Mouse (Mus musculus) neural tube, embryonic 13.5 days (tissue): ENCODE measurements around the gene Dglucy. TPM values are rescaled to one million over a fixed set of nuclear protein-coding genes. Genes with fewer than 3 reads are reported as not detected.

Source experiments
- ATAC-seq: fragments of 200-750 bp; cut with Nextera tagmentation; 2 replicates; pipeline ENCODE4 v1.8.0; 2017; ENCODE audit warnings: low read depth, mild to moderate bottlenecking, moderate TSS enrichment, moderate library complexity
- H3K27ac ChIP-seq: fragments of 300-500 bp; sonication (generic); replicated peaks from 2 replicates; pipeline ENCODE4 v1.5.1; 2015; ENCODE audit warnings: moderate library complexity, mild to moderate bottlenecking, inconsistent platforms
- H3K27me3 ChIP-seq: fragments of 300-500 bp; sonication (generic); 2 replicates; pipeline ENCODE4 v1.6.1; 2015; ENCODE audit warnings: mild to moderate bottlenecking, inconsistent platforms
- H3K36me3 ChIP-seq: fragments of 300-500 bp; sonication (generic); 2 replicates; pipeline ENCODE4 v1.6.1; 2015; ENCODE audit warnings: mild to moderate bottlenecking, inconsistent platforms
- H3K4me1 ChIP-seq: fragments of 300-500 bp; sonication (generic); replicated peaks from 2 replicates; pipeline ENCODE4 v1.6.1; 2015; ENCODE audit warnings: inconsistent platforms
- H3K4me2 ChIP-seq: fragments of 300-500 bp; sonication (generic); 2 replicates; pipeline ENCODE4 v1.6.1; 2015; ENCODE audit warnings: inconsistent platforms, mild to moderate bottlenecking, moderate library complexity
- H3K4me3 ChIP-seq: fragments of 300-500 bp; sonication (generic); 2 replicates; pipeline ENCODE4 v1.5.1; 2015; ENCODE audit warnings: mild to moderate bottlenecking, inconsistent platforms
- H3K9ac ChIP-seq: fragments of 300-500 bp; sonication (generic); 2 replicates; pipeline ENCODE4 v1.6.1; 2015; ENCODE audit warnings: moderate library complexity, mild to moderate bottlenecking, inconsistent platforms
- H3K9me3 ChIP-seq: fragments of 300-500 bp; sonication (generic); 2 replicates; pipeline ENCODE4 v1.6.1; 2016; ENCODE audit warnings: inconsistent platforms
- WGBS: fragments of 180-500 bp; shearing (Covaris S2); methylation state at CpG from one replicate; pipeline ENCODE4 v1.1.7; 2015; 5-methylcytosine and 5-hydroxymethylcytosine counted together
- polyA plus RNA-seq: library from polyadenylated mRNA; unstranded; fragments of >200 nt; fragmentation: Nextera tagmentation; extraction: Ambion mirVana; gene quantifications from 2 replicates; pipeline ENCODE4 v1.2.1, GENCODE M21; 2015

The Dglucy gene
- polyA plus RNA-seq, 1 experiment from 2014 or later: 2.0 TPM

GRCm38 (mm10) chr12:100764329-100765018 is 14.4 kb upstream of the Dglucy start:
- H3K9ac ChIP-seq: no peak overlapping the region
- H3K4me1 ChIP-seq: peaks cover 5% of the 10 kb centered on the region; the same call in 1 of the 2 replicates
- no peak overlapping the region for H3K4me2 ChIP-seq
- WGBS: 74% methylated on average over 13 of the region's 13 CpGs
- no peak overlapping the region for H3K4me3 ChIP-seq
- no peaks in the 10 kb centered on the region for H3K27me3 ChIP-seq
- no peak for ATAC-seq
- no peaks in the 10 kb centered on the region for H3K36me3 ChIP-seq
- H3K9me3 ChIP-seq: no peaks in the 10 kb centered on the region
- H3K27ac ChIP-seq: no peak overlapping the region

DNA sequence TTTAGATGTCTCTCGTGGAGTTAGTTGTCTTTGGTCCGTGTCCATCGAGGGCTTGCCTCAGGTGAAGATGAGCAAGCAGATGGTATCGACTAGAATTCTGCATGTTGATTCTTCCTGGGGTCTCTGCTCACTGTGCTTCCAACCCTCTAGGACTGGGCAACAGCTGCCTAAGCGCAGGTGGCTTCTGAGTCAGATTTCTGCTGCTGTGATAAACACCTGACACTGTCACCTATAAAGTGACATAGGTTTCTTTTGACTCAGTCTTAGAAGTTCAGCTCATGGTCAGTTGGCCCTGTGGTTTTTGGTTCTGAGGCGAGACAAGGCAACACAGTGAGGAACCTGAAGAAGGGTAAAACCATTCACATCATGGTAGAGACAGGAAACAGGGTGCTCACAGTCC is 9.0 kb upstream of the Dglucy start:
- 92% methylated on average over 6 of the region's 6 CpGs for WGBS
- Histone ChIP-seq H3K4me1 (no peaks in the 10 kb centered on the region), H3K36me3 (no peaks in the 10 kb centered on the region), H3K4me2 (no peak overlapping the region), H3K4me3 (no peak overlapping the region), H3K27ac (no peak overlapping the region), H3K9ac (no peak overlapping the region), H3K9me3 (no peaks in the 10 kb centered on the region), H3K27me3 (no peaks in the 10 kb centered on the region)
- no peak for ATAC-seq

DNA sequence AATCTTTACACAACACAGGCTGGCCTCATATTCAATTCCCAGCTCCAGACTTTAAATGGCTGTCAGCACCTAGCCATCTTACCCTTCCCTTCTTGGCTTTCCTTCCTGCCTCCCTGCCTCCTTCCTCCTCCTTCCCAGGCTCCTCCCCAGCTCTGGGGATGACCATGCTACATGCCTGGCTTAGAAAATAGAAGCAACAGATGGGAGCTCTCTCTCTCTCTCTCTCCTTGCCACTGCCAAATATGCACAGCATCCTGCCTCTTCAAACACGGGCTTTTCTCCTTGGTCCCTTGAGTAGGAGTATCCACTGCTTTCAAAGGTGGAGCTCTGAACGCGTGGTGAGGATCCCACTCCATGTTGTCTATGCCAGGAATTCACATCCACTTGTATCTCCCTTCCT is 8.1 kb upstream of the Dglucy start:
- 83% methylated on average over 3 of the region's 3 CpGs for WGBS
- H3K4me3 ChIP-seq: no peak overlapping the region
- no peaks in the 10 kb centered on the region for H3K27me3 ChIP-seq
- H3K36me3 ChIP-seq: no peaks in the 10 kb centered on the region
- no peak overlapping the region for H3K4me2 ChIP-seq
- no peak overlapping the region for H3K9ac ChIP-seq
- ATAC-seq: no peak
- H3K4me1 ChIP-seq: no peaks in the 10 kb centered on the region
- H3K9me3 ChIP-seq: no peaks in the 10 kb centered on the region
- H3K27ac ChIP-seq: no peak overlapping the region

DNA sequence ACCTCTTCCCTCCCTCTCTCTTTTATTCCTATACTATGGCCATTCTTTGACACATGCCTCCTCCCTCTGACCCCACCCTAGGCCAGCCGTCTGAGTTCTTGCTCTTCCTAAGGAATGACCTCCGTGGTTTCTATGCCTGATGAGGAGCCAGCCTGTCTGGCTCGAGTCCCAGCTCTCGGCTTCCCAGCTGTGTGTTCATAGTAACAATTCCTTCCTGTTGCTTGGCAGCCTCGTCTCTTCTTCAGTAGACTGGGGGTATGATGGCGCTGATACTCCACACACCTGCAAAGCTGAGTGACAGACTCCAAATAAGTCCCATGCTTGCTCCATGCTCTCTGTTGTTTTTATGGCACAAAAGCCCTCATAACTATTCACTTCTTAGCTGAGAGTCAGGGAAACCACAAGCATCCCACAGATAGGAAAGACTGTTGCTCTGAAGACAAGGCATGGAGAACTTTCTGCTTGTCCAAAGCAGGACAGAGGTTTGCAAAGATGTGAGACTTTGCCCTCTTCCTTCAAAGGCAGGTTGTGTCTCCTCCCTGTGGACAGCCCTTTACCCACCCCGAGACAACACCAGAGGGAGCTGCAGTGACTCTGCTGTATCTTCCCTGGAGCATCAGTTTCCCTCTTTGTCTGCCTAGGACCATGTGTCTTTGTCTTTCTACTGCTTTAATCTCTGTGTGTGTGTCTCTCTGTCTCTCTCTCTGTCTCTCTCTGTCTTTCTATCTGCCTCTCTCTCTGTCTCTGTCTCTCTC is 6.5 kb upstream of the Dglucy start:
- Histone ChIP-seq H3K4me3 (no peak overlapping the region), H3K4me2 (no peak overlapping the region), H3K9ac (no peak overlapping the region), H3K36me3 (no peaks in the 10 kb centered on the region), H3K27me3 (no peaks in the 10 kb centered on the region), H3K4me1 (no peaks in the 10 kb centered on the region), H3K9me3 (no peaks in the 10 kb centered on the region), H3K27ac (no peak overlapping the region)
- 42% methylated on average over 7 of the region's 7 CpGs for WGBS
- peak; percentile 43 for ATAC-seq

DNA sequence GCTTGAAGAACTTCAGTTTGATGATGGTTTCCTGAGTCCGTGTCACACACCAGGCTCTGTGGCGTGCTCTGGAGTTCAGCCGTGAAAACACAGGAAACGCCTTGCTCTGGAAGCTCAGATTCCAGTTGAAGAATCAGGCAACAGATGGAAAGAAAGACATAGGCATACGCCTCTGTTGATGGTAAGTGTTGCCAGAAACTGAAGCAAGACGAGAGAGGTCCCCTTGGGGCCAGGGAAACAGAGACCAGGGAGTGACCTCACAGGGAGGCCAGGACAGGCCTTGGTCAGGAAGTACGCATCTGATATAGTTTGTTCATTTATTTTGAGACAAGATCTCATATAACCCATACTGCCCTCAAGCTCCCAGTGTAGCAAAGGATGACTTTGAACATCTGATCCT is 4.1 kb upstream of the Dglucy start:
- Histone ChIP-seq H3K27ac (no peak overlapping the region), H3K4me1 (peaks cover 17% of the 10 kb centered on the region)

DNA sequence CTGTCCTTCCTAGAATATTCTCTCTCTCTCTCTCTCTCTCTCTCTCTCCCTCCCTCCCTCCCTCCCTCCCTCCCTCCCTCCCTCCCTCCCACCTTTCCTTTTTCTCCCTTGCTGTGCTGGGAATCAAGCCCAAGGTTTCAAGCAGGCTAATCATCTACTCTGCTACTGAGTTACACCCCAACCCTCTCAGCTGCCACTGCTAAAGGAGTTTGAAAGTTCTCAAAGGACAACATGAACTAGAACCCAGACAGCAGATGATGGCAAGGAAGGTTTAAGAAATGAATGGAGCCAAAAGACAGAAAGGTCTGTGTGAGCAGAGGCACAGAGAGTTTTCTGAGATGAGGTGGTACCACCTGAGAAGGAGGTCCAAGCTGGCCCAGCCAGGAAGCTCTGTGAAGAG is 3.6 kb upstream of the Dglucy start:
- Histone ChIP-seq H3K4me1 (peaks cover 20% of the 10 kb centered on the region), H3K27ac (no peak overlapping the region), H3K27me3 (no peaks in the 10 kb centered on the region), H3K36me3 (no peaks in the 10 kb centered on the region), H3K4me2 (no peak overlapping the region), H3K9ac (no peak overlapping the region), H3K9me3 (no peaks in the 10 kb centered on the region), H3K4me3 (no peak overlapping the region)
- ATAC-seq: no peak

More for the DNA sequence above, 4.1 kb upstream of the Dglucy start:
- no peak for ATAC-seq
- no peak overlapping the region for H3K4me2 ChIP-seq
- no peaks in the 10 kb centered on the region for H3K27me3 ChIP-seq
- H3K4me3 ChIP-seq: no peak overlapping the region
- H3K36me3 ChIP-seq: no peaks in the 10 kb centered on the region
- 84% methylated on average over 7 of the region's 7 CpGs for WGBS
- no peaks in the 10 kb centered on the region for H3K9me3 ChIP-seq
- no peak overlapping the region for H3K9ac ChIP-seq

DNA sequence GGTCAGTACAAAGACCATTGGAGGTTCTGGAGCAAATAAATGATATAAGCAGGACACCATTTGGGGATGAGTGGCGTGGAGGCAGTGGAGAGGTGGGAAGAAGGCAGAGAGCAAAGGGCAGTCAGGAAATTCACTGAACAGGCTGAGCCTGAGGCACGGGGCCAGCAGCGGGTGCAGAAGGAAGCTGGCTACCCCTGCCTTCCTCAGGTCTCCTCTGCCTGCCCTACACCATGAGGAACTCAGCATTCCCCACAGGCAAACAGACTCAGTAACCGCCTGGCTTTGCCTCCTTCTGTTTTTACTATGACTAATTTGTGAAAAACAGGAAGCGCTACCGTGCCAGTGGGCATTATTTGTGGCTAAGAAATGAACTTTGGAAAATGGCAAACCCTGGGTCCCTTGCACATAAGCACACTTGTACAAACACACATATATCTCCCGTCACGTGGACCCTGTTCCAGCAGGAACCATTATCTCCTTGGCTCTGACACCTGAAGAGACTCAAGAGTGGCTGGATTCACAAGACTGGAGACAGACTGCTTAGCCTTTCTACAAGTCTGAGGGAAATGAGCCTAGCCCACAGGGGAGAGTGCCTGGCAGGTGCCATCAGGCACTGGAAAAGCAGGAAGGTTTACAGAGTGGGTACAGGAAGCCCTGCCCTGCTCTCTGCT is 2.8 kb upstream of the Dglucy start:
- ATAC-seq: no peak
- H3K9ac ChIP-seq: no peak overlapping the region
- 79% methylated on average over 8 of the region's 8 CpGs for WGBS
- no peak overlapping the region for H3K4me3 ChIP-seq
- peaks cover 20% of the 10 kb centered on the region for H3K4me1 ChIP-seq
- H3K27me3 ChIP-seq: no peaks in the 10 kb centered on the region
- H3K36me3 ChIP-seq: no peaks in the 10 kb centered on the region
- no peaks in the 10 kb centered on the region for H3K9me3 ChIP-seq
- no peak overlapping the region for H3K4me2 ChIP-seq
- no peak overlapping the region for H3K27ac ChIP-seq

- 92% methylated on average over 6 of the region's 6 CpGs for WGBS
- no peak for ATAC-seq
- H3K27me3 ChIP-seq: no peaks in the 10 kb centered on the region
- no peak overlapping the region for H3K27ac ChIP-seq
- H3K9me3 ChIP-seq: no peaks in the 10 kb centered on the region
- H3K4me3 ChIP-seq: no peak overlapping the region
- no peak overlapping the region for H3K4me2 ChIP-seq
- no peak overlapping the region for H3K9ac ChIP-seq
- peaks cover 20% of the 10 kb centered on the region for H3K4me1 ChIP-seq
- no peaks in the 10 kb centered on the region for H3K36me3 ChIP-seq
Measured at GRCm38 (mm10) chr12:100776991-100777390, 1.9 kb upstream of the Dglucy start.

- H3K36me3 ChIP-seq: no peaks in the 10 kb centered on the region
- no peak overlapping the region for H3K9ac ChIP-seq
- H3K4me1 ChIP-seq: peaks cover 20% of the 10 kb centered on the region
- H3K4me2 ChIP-seq: peak overlapping the region; percentile 42
- peak; percentile 37; the same call in 1 of the 2 replicates for ATAC-seq
- H3K27me3 ChIP-seq: no peaks in the 10 kb centered on the region
- peak overlapping the region; percentile 79 for H3K27ac ChIP-seq
- no peak overlapping the region for H3K4me3 ChIP-seq
- H3K9me3 ChIP-seq: no peaks in the 10 kb centered on the region
- 83% methylated on average over 10 of the region's 10 CpGs for WGBS
Measured at GRCm38 (mm10) chr12:100778276-100778933, 452 bp upstream of the Dglucy start.

GRCm38 (mm10) chr12:100780416-100780815 is 1.6 kb downstream of the Dglucy start:
- H3K27ac ChIP-seq: no peak overlapping the region
- WGBS: 97% methylated on average over 10 of the region's 10 CpGs
- H3K9ac ChIP-seq: no peak overlapping the region
- H3K36me3 ChIP-seq: no peaks in the 10 kb centered on the region
- no peak for ATAC-seq
- peaks cover 20% of the 10 kb centered on the region for H3K4me1 ChIP-seq
- no peak overlapping the region for H3K4me2 ChIP-seq
- no peak overlapping the region for H3K4me3 ChIP-seq
- H3K27me3 ChIP-seq: no peaks in the 10 kb centered on the region
- no peaks in the 10 kb centered on the region for H3K9me3 ChIP-seq

DNA sequence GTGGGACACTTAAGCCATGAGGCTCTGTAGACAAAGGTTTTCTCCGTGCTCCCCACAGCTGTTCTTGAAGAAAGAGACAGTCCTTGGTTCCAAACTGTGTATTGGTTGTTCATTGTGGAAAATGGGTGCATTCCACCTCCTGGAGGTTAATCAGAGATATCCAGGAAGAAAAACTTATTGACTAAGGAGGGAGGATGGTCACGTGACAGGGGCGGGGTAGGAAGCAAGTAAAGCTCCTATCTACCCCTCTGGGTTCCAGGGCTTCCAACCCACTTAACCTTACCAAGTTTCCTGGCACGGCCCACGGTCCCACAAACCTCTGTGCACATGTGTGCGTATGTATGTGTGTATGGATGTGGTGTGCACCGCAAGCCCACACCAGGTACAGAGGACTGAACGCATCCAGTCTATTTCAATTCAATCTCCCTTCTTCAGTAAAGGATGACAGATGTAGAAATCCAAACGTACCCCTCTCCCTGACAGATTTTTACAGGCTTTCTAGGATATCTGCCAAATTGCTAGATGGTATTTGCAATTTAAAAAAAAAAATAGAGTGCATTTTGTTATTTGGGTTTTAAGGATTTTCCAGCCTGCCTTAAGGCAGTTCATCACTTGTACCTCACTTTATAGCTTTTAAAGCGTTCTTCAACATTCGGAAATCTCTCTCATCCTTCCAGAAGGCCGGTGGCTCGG is 2.7 kb downstream of the Dglucy start:
- 92% methylated on average over 13 of the region's 13 CpGs for WGBS
- Histone ChIP-seq H3K4me2 (no peak overlapping the region), H3K27ac (no peak overlapping the region), H3K4me1 (peaks cover 20% of the 10 kb centered on the region), H3K36me3 (no peaks in the 10 kb centered on the region), H3K9ac (no peak overlapping the region), H3K9me3 (no peaks in the 10 kb centered on the region), H3K4me3 (no peak overlapping the region), H3K27me3 (no peaks in the 10 kb centered on the region)
- no peak for ATAC-seq
